Mouse (Mus musculus) ES-Bruce4 (cell line): Measurements from ENCODE around the gene Cers6. TPM values are rescaled to one million over a fixed set of nuclear protein-coding genes. Genes with fewer than 3 reads are reported as not detected.

Source experiments
- H3K27ac ChIP-seq: 2 replicates; pipeline ENCODE4 v1.5.1; 2012; ENCODE audit warnings: low read length, inconsistent platforms; ENCODE audit not compliant: insufficient read depth
- H3K27me3 ChIP-seq: 2 replicates; pipeline ENCODE4 v1.6.1; 2012; ENCODE audit warnings: mild to moderate bottlenecking, low read length, inconsistent platforms; ENCODE audit not compliant: control insufficient read depth, poor library complexity, insufficient read depth, severe bottlenecking
- H3K36me3 ChIP-seq: 2 replicates; pipeline ENCODE4 v1.6.1; 2012; ENCODE audit warnings: inconsistent platforms, mild to moderate bottlenecking, low read length, moderate library complexity; ENCODE audit not compliant: control insufficient read depth, poor library complexity, insufficient read depth, severe bottlenecking
- H3K4me1 ChIP-seq: one replicate; pipeline ENCODE4 v1.8.1; 2011; ENCODE audit warnings: low read length; ENCODE audit not compliant: control insufficient read depth, insufficient read depth
- H3K4me3 ChIP-seq: 2 replicates; pipeline ENCODE4 v1.5.1; 2011; ENCODE audit warnings: low read depth, mild to moderate bottlenecking, low read length
- H3K9ac ChIP-seq: 2 replicates; pipeline ENCODE4 v1.6.1; 2012; ENCODE audit warnings: low read depth, mild to moderate bottlenecking, inconsistent platforms; ENCODE audit not compliant: poor library complexity, severe bottlenecking
- H3K9me3 ChIP-seq: replicated peaks from 2 replicates; pipeline ENCODE4 v1.6.1; 2012; ENCODE audit warnings: mild to moderate bottlenecking, low read length, inconsistent platforms; ENCODE audit not compliant: control insufficient read depth, poor library complexity, insufficient read depth, severe bottlenecking
- CTCF ChIP-seq: IDR thresholded peaks from one replicate; pipeline ENCODE4 v1.8.1; 2011; ENCODE audit warnings: low read depth, low read length
- EP300 ChIP-seq: IDR thresholded peaks from 2 replicates; pipeline ENCODE4 v1.6.1; 2011; ENCODE audit warnings: low read depth, low read length; ENCODE audit not compliant: insufficient read depth
- POLR2A ChIP-seq: IDR thresholded peaks from one replicate; pipeline ENCODE4 v1.8.1; 2011; ENCODE audit warnings: low read length; ENCODE audit not compliant: insufficient read depth
- polyA plus RNA-seq: library from polyadenylated mRNA; stranded (reverse); fragments of >200 nt; gene quantifications from 2 replicates; pipeline ENCODE4 v1.2.4, GENCODE M21; 2011; ENCODE audit warnings: low read depth; ENCODE audit not compliant: missing spikeins, insufficient read depth, insufficient read length

Gene Cers6
- polyA plus RNA-seq, 1 experiment: 17.0 TPM

GRCm38 (mm10) chr2:68946819-68947218 lies 85.6 kb downstream of the Cers6 start:
- TF ChIP-seq POLR2A (no peak), CTCF (no peak), EP300 (no peak)
- H3K4me3 ChIP-seq: no peak overlapping the region
- H3K27me3 ChIP-seq: no peaks in the 10 kb centered on the region
- no peak overlapping the region for H3K9ac ChIP-seq
- H3K36me3 ChIP-seq: no peaks in the 10 kb centered on the region
- no peaks in the 10 kb centered on the region for H3K4me1 ChIP-seq
- no peak overlapping the region for H3K27ac ChIP-seq
- no peaks in the 10 kb centered on the region for H3K9me3 ChIP-seq

- no peak overlapping the region for H3K4me3 ChIP-seq
- H3K27me3 ChIP-seq: no peaks in the 10 kb centered on the region
- no peak overlapping the region for H3K27ac ChIP-seq
- no peak overlapping the region for H3K9ac ChIP-seq
- no peaks in the 10 kb centered on the region for H3K36me3 ChIP-seq
- no peaks in the 10 kb centered on the region for H3K4me1 ChIP-seq
- H3K9me3 ChIP-seq: no peaks in the 10 kb centered on the region
- TF ChIP-seq CTCF (no peak), EP300 (no peak), POLR2A (no peak)
Measured at GRCm38 (mm10) chr2:68949137-68949536, 87.9 kb downstream of the Cers6 start.

- Histone ChIP-seq H3K4me3 (no peak overlapping the region), H3K9ac (no peak overlapping the region), H3K4me1 (no peaks in the 10 kb centered on the region), H3K27ac (no peak overlapping the region), H3K36me3 (no peaks in the 10 kb centered on the region), H3K9me3 (no peaks in the 10 kb centered on the region), H3K27me3 (no peaks in the 10 kb centered on the region)
- TF ChIP-seq CTCF: no peak
- no peak for TF ChIP-seq EP300
- no peak for TF ChIP-seq POLR2A
Measured at GRCm38 (mm10) chr2:68949728-68950127, 88.5 kb downstream of the Cers6 start.

GRCm38 (mm10) chr2:68951706-68952105 lies 90.5 kb downstream of the Cers6 start:
- no peak for TF ChIP-seq POLR2A
- TF ChIP-seq CTCF: no peak
- no peak for TF ChIP-seq EP300
- H3K27me3 ChIP-seq: no peaks in the 10 kb centered on the region
- H3K4me1 ChIP-seq: no peaks in the 10 kb centered on the region
- H3K36me3 ChIP-seq: no peaks in the 10 kb centered on the region
- no peak overlapping the region for H3K4me3 ChIP-seq
- no peaks in the 10 kb centered on the region for H3K9me3 ChIP-seq
- H3K9ac ChIP-seq: no peak overlapping the region
- no peak overlapping the region for H3K27ac ChIP-seq

- TF ChIP-seq POLR2A: no peak
- no peak for TF ChIP-seq CTCF
- no peak for TF ChIP-seq EP300
- Histone ChIP-seq H3K27me3 (no peaks in the 10 kb centered on the region), H3K4me1 (no peaks in the 10 kb centered on the region), H3K9me3 (no peaks in the 10 kb centered on the region), H3K9ac (no peak overlapping the region), H3K36me3 (no peaks in the 10 kb centered on the region), H3K27ac (no peak overlapping the region), H3K4me3 (no peak overlapping the region)
Measured at GRCm38 (mm10) chr2:68953688-68954087, 92.4 kb downstream of the Cers6 start.

GRCm38 (mm10) chr2:68955496-68955895 lies 94.3 kb downstream of the Cers6 start:
- no peaks in the 10 kb centered on the region for H3K4me1 ChIP-seq

More at GRCm38 (mm10) chr2:68955496-68955895, 94.3 kb downstream of the Cers6 start:
- TF ChIP-seq POLR2A: no peak
- TF ChIP-seq EP300: no peak
- TF ChIP-seq CTCF: no peak
- no peak overlapping the region for H3K9ac ChIP-seq
- no peak overlapping the region for H3K27ac ChIP-seq
- no peaks in the 10 kb centered on the region for H3K27me3 ChIP-seq
- no peak overlapping the region for H3K4me3 ChIP-seq
- H3K9me3 ChIP-seq: no peaks in the 10 kb centered on the region
- H3K36me3 ChIP-seq: no peaks in the 10 kb centered on the region
